Mouse (Mus musculus): Measurements from ENCODE around the gene R3hdm1. TPM values are rescaled to one million over a fixed set of nuclear protein-coding genes. Genes with fewer than 3 reads are reported as not detected.
A peak's percentile ranks its signal among the peaks of the same experiment; 100 is the strongest.

R3hdm1 gene
- total and polyA plus RNA-seq, 3 experiments: 17.8 to 75.7 (median 33.9) TPM

- no peaks in the 10 kb centered on the region for H3K79me2 ChIP-seq (replicated peaks; ENCODE audit: control insufficient read depth, extremely low read depth, insufficient read depth, poor library complexity, severe bottlenecking)
- no peaks in the 10 kb centered on the region for H3K27me3 ChIP-seq (replicated peaks)
- H3K9me3 ChIP-seq (replicated peaks; ENCODE audit: low read length): no peaks in the 10 kb centered on the region
- H3K9ac ChIP-seq (ENCODE audit: insufficient read depth, low read depth): no peak overlapping the region
- in situ Hi-C loops (cut with MboI; ENCODE audit: low pct_ligation_motif_present, low pct_unique_long_range_greater_than_20kb, low sequenced_read_pairs) (no loop called here), dilution Hi-C loops (cut with MboI; ENCODE audit: extremely low pct_ligation_motif_present, extremely low pct_unique_long_range_greater_than_20kb, low sequenced_read_pairs) (no loop called here)
- H3K4me1 ChIP-seq (ENCODE audit: control insufficient read depth in 1 of 2, insufficient read depth in 2 of 2): peaks cover 0 to 2% of the 10 kb centered on the region in 2 experiments; a peak in 1 of 4 replicates
- H3K36me3 ChIP-seq (replicated peaks in 1 of 2; ENCODE audit: control insufficient read depth in 1 of 2, insufficient read depth in 1 of 2, low read length in 1 of 2): peaks cover 25 to 67% of the 10 kb centered on the region in 2 experiments
- no peak overlapping the region for H3K4me3 ChIP-seq (replicated peaks in 1 of 3; ENCODE audit: low read depth in 2 of 3, low read length in 2 of 3, poor library complexity in 1 of 3)
- TF ChIP-seq ZKSCAN1 (IDR thresholded peaks at IDR 0.05; ENCODE audit: borderline replicate concordance, low read depth, low read length) (no peak), MEF2A (IDR thresholded peaks at IDR 0.05; ENCODE audit: borderline replicate concordance, low read depth, low read length) (no peak), CHD2 (IDR thresholded peaks at IDR 0.05; ENCODE audit: low read length) (no peak), MYC (IDR thresholded peaks at IDR 0.05; ENCODE audit: low read depth, low read length) (no peak), ZNF384 (IDR thresholded peaks at IDR 0.05; ENCODE audit: low read depth, low read length) (no peak), SMC3 (IDR thresholded peaks at IDR 0.05; ENCODE audit: low read depth, low read length) (peak; percentile 20; the same call in 1 of the 2 replicates), RAD21 (IDR thresholded peaks at IDR 0.05; ENCODE audit: low read depth, low read length) (peak; percentile 20), TCF12 (IDR thresholded peaks at IDR 0.05; ENCODE audit: low read depth, low read length) (no peak), NRF1 (IDR thresholded peaks at IDR 0.05; ENCODE audit: low read depth, low read length) (no peak), RCOR1 (conservative IDR thresholded peaks at IDR 0.05; ENCODE audit: low read depth, low read length) (no peak), MAX (IDR thresholded peaks at IDR 0.05; ENCODE audit: low read length) (no peak), KAT2A (IDR thresholded peaks at IDR 0.05; ENCODE audit: insufficient replicate concordance, low read length) (no peak), POLR2AphosphoS2 (IDR thresholded peaks at IDR 0.05; ENCODE audit: low read depth, low read length) (no peak), HCFC1 (IDR thresholded peaks at IDR 0.05; ENCODE audit: low read depth, low read length) (no peak), ELF1 (IDR thresholded peaks at IDR 0.05; ENCODE audit: low read depth, low read length) (no peak), JUN (IDR thresholded peaks at IDR 0.05; ENCODE audit: insufficient read depth, low read depth, low read length) (no peak), CTCF (conservative IDR thresholded peaks at IDR 0.05 in 1 of 2, IDR thresholded peaks at IDR 0.05 in 1 of 2; ENCODE audit: low read depth in 2 of 2, low read length in 2 of 2) (peak in 1 of 2 experiments; percentile 44; a peak in 2 of 4 replicates), USF2 (conservative IDR thresholded peaks at IDR 0.05; ENCODE audit: low read depth, low read length) (no peak)
- DNase-seq (ENCODE audit: extremely low read depth): no peak
- no peak overlapping the region for H3K4me2 ChIP-seq (ENCODE audit: insufficient read depth, low read depth, poor library complexity, severe bottlenecking)
- H3K27ac ChIP-seq (ENCODE audit: insufficient read depth, low read depth): no peak overlapping the region
These were observed 120.2 kb downstream of the R3hdm1 start for GRCm38 (mm10) chr1:128223304-128223703.

GRCm38 (mm10) chr1:128235181-128235580 lies 132.1 kb downstream of the R3hdm1 start:
- H3K9ac ChIP-seq (ENCODE audit: insufficient read depth, low read depth): no peak overlapping the region
- dilution Hi-C loops (cut with MboI; ENCODE audit: extremely low pct_ligation_motif_present, extremely low pct_unique_long_range_greater_than_20kb, low sequenced_read_pairs) (no loop called here), in situ Hi-C loops (cut with MboI; ENCODE audit: low pct_ligation_motif_present, low pct_unique_long_range_greater_than_20kb, low sequenced_read_pairs) (no loop called here)
- H3K4me2 ChIP-seq (ENCODE audit: insufficient read depth, low read depth, poor library complexity, severe bottlenecking): no peak overlapping the region
- no peaks in the 10 kb centered on the region for H3K27me3 ChIP-seq (replicated peaks)
- no peaks in the 10 kb centered on the region for H3K9me3 ChIP-seq (replicated peaks; ENCODE audit: low read length)
- no peak for DNase-seq (ENCODE audit: extremely low read depth)
- no peak overlapping the region for H3K27ac ChIP-seq (ENCODE audit: insufficient read depth, low read depth)
- H3K36me3 ChIP-seq (replicated peaks in 1 of 2; ENCODE audit: control insufficient read depth in 1 of 2, insufficient read depth in 1 of 2, low read length in 1 of 2): peaks cover 43 to 83% of the 10 kb centered on the region in 2 experiments
- no peaks in the 10 kb centered on the region for H3K79me2 ChIP-seq (replicated peaks; ENCODE audit: control insufficient read depth, extremely low read depth, insufficient read depth, poor library complexity, severe bottlenecking)
- H3K4me1 ChIP-seq (ENCODE audit: control insufficient read depth in 1 of 2, insufficient read depth in 2 of 2): no peaks in the 10 kb centered on the region
- H3K4me3 ChIP-seq (replicated peaks in 1 of 3; ENCODE audit: low read depth in 2 of 3, low read length in 2 of 3, poor library complexity in 1 of 3): no peak overlapping the region
- TF ChIP-seq ZMIZ1 (IDR thresholded peaks at IDR 0.05; ENCODE audit: low read depth, low read length) (no peak), CHD1 (IDR thresholded peaks at IDR 0.05; ENCODE audit: low read depth, low read length) (no peak), USF2 (conservative IDR thresholded peaks at IDR 0.05; ENCODE audit: low read depth, low read length) (no peak), KAT2A (IDR thresholded peaks at IDR 0.05; ENCODE audit: insufficient replicate concordance, low read length) (no peak), MAFK (IDR thresholded peaks at IDR 0.05; ENCODE audit: insufficient replicate concordance, low read length) (no peak), RAD21 (IDR thresholded peaks at IDR 0.05; ENCODE audit: low read depth, low read length) (no peak), E2F4 (IDR thresholded peaks at IDR 0.05; ENCODE audit: insufficient replicate concordance, low read depth, low read length) (no peak), MAZ (IDR thresholded peaks at IDR 0.05; ENCODE audit: low read depth, low read length) (no peak), USF1 (IDR thresholded peaks at IDR 0.05; ENCODE audit: low read depth, low read length) (no peak), JUND (conservative IDR thresholded peaks at IDR 0.05; ENCODE audit: low read depth, low read length) (no peak), ZC3H11A (IDR thresholded peaks at IDR 0.05; ENCODE audit: low read depth, low read length) (no peak), TCF12 (IDR thresholded peaks at IDR 0.05; ENCODE audit: low read depth, low read length) (no peak), MYC (IDR thresholded peaks at IDR 0.05; ENCODE audit: low read depth, low read length) (no peak), CTCF (conservative IDR thresholded peaks at IDR 0.05 in 1 of 2, IDR thresholded peaks at IDR 0.05 in 1 of 2; ENCODE audit: low read depth in 2 of 2, low read length in 2 of 2) (no peak), POLR2AphosphoS2 (IDR thresholded peaks at IDR 0.05; ENCODE audit: low read depth, low read length) (no peak)
